Mouse (Mus musculus) limb, embryonic 10.5 days (tissue): ENCODE measurements around the gene Kremen2. TPM values are rescaled to one million over a fixed set of nuclear protein-coding genes. Genes with fewer than 3 reads are reported as not detected.

Experiments used
- DNase-seq: peaks from one replicate; pipeline ENCODE4 v3.0.0-alpha.2; 2017; ENCODE audit warnings: low spot score
- H3K27ac ChIP-seq: fragments of 300-500 bp; sonication (generic); 2 replicates; pipeline ENCODE4 v1.5.1; 2016; ENCODE audit warnings: mild to moderate bottlenecking
- H3K27me3 ChIP-seq: fragments of 300-500 bp; sonication (generic); 2 replicates; pipeline ENCODE4 v1.6.1; 2016; ENCODE audit warnings: low read depth, mild to moderate bottlenecking; ENCODE audit not compliant: poor library complexity, severe bottlenecking
- H3K36me3 ChIP-seq: fragments of 300-500 bp; sonication (generic); 2 replicates; pipeline ENCODE4 v1.6.1; 2016; ENCODE audit warnings: mild to moderate bottlenecking, moderate library complexity
- H3K4me1 ChIP-seq: fragments of 300-500 bp; sonication (generic); 2 replicates; pipeline ENCODE4 v1.6.1; 2016
- H3K4me3 ChIP-seq: fragments of 300-500 bp; sonication (generic); 2 replicates; pipeline ENCODE4 v1.5.1; 2016; ENCODE audit warnings: mild to moderate bottlenecking, moderate library complexity
- H3K9me3 ChIP-seq: fragments of 300-500 bp; sonication (generic); replicated peaks from 2 replicates; pipeline ENCODE4 v1.6.1; 2016; ENCODE audit warnings: mild to moderate bottlenecking
- WGBS: fragments of 180-500 bp; shearing (Covaris S2); methylation state at CpG from one replicate; pipeline ENCODE4 v1.1.7; 2016; 5-methylcytosine and 5-hydroxymethylcytosine counted together
- polyA plus RNA-seq: library from polyadenylated mRNA; unstranded; fragments of >200 nt; fragmentation: Nextera tagmentation; extraction: Ambion mirVana; gene quantifications from 2 replicates; pipeline ENCODE4 v1.2.1, GENCODE M21; 2016

The Kremen2 gene
- polyA plus RNA-seq, 1 experiment from 2014 or later = 19.5 TPM

DNA sequence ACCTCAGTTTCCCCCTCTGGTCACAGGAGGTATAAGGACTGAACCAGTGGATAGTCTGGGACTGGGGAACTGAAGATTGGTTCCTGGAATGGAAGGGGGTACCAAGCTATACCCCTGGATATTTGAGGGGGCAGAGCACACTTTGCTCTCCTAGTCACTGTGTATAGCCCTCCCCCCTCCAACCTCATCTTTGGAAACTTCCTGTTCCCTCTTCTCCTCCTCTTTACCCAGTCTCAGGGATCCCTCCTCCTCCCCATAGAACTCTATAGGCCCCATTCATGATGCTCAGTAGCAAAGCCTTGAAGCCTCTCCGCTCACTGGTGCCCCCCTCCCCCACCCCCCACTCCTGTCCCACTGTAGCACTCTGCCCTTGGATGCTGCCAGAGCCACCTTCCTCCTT is 26.2 kb downstream of the Kremen2 start:
- Histone ChIP-seq H3K9me3 (no peaks in the 10 kb centered on the region), H3K27ac (no peak overlapping the region)

DNA sequence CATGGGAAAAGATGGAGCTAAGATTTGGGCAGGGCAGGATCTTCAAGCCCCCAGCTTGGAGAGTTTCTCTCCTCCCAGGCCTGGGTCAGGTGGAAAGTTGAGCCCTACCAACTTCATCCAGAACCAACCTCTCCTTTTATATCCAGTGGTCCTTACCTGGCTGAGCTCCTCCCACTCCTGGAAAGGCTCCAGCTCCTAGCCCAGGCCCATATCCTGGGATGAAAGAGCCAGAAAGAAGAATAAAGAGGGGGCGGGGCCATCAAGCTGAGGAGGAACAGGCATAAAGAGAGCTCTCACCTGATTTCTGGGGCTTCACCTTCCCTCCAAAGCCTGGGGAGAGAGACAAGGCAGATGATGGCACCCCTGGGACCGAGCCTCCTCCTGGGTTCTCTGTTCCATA is 28.6 kb downstream of the Kremen2 start:
- H3K36me3 ChIP-seq = no peaks in the 10 kb centered on the region
- H3K9me3 ChIP-seq = no peaks in the 10 kb centered on the region
- no peak overlapping the region for H3K4me3 ChIP-seq
- no peak overlapping the region for H3K27ac ChIP-seq
- peaks cover 12% of the 10 kb centered on the region; the same call in 1 of the 2 replicates for H3K27me3 ChIP-seq
- no peaks in the 10 kb centered on the region for H3K4me1 ChIP-seq
- DNase-seq = no peak
- WGBS = 59% methylated on average over 2 of the region's 2 CpGs

More for the DNA sequence above, 26.2 kb downstream of the Kremen2 start:
- 22% methylated on average over 1 of the region's 1 CpGs for WGBS
- no peaks in the 10 kb centered on the region for H3K4me1 ChIP-seq
- H3K4me3 ChIP-seq = no peak overlapping the region
- no peaks in the 10 kb centered on the region for H3K36me3 ChIP-seq
- peaks cover 7% of the 10 kb centered on the region; the same call in 1 of the 2 replicates for H3K27me3 ChIP-seq
- DNase-seq = no peak

DNA sequence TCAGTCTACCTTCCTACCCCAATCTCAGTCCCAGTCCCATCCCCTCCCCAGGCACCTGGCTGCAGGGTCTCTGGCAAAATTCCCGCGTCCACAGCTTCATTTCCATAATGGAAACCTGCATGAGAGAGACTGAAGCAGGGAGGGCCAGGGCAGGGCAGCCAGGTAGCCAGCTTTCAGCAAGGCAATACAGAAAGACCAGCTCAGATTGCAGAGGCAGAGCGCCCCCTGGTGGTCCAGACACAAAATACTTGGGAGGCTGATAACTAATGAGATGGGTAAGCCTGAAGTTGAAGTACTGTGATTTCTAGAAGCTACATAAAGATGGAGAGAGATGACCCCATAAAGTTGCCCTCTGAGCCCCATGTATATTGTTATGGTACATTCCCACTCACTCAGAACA is 39.4 kb downstream of the Kremen2 start:
- 0% methylated on average over 3 of the region's 3 CpGs for WGBS
- Histone ChIP-seq H3K4me1 (peaks cover 10% of the 10 kb centered on the region), H3K4me3 (no peak overlapping the region), H3K36me3 (no peaks in the 10 kb centered on the region), H3K27me3 (peaks cover 24% of the 10 kb centered on the region), H3K27ac (no peak overlapping the region), H3K9me3 (no peaks in the 10 kb centered on the region)
- DNase-seq = peak; percentile 93

DNA sequence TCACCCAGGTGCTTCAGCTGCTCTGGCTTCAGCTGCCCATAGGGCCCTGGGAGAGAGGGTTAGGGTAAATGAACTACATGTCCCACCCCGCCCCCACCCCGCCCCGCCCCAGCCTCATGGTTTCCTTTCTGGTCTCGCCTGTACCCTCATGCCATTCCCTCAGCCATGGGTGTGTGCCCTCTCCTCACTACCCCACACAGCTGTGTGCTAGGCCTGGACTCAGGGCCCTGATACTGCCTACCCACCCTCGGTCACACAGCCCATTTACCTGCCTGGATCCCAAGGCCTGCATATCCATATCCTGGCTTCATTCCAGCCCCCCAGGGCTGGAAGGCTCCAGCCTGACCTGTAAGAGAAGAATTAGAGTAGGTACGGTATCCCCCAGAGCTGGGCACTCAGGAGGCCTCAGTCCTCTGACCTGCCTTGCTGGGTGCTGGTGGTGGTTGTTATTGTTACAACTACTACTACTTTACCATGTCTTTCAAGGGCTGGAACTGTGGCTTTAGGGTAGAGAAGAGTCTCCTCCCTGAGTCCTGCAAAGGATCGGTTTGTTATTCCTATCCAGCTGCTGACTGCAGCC is 40.0 kb downstream of the Kremen2 start:
- H3K27me3 ChIP-seq = peaks cover 30% of the 10 kb centered on the region
- no peak overlapping the region for H3K4me3 ChIP-seq
- 82% methylated on average over 7 of the region's 7 CpGs for WGBS
- H3K9me3 ChIP-seq = no peaks in the 10 kb centered on the region
- H3K27ac ChIP-seq = no peak overlapping the region
- peaks cover 10% of the 10 kb centered on the region for H3K4me1 ChIP-seq
- no peak for DNase-seq
- no peaks in the 10 kb centered on the region for H3K36me3 ChIP-seq

DNA sequence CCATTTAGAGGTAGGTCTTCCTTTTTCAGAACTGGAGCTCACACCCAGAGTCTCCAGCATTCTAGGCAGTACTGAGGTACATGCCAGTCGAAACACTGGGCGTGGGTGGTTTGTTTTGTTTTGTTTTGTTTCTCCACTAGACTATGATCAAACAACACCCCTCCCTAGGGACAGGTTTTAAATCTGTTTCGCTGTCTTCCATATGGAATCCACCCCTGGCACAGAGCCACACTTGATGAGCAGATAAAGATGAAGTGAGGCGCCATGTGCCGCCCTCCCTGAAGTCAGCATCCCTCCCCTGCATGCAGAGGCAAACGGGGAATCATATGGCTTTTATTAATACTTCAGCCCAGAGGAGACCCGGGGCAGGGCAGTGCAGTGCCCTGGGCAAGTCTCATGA is 40.9 kb downstream of the Kremen2 start:
- H3K9me3 ChIP-seq = no peaks in the 10 kb centered on the region
- no peak overlapping the region for H3K27ac ChIP-seq
- no peak overlapping the region for H3K4me3 ChIP-seq
- H3K4me1 ChIP-seq = peaks cover 11% of the 10 kb centered on the region
- peaks cover 32% of the 10 kb centered on the region for H3K27me3 ChIP-seq
- no peak for DNase-seq
- WGBS = 52% methylated on average over 7 of the region's 7 CpGs
- H3K36me3 ChIP-seq = no peaks in the 10 kb centered on the region

DNA sequence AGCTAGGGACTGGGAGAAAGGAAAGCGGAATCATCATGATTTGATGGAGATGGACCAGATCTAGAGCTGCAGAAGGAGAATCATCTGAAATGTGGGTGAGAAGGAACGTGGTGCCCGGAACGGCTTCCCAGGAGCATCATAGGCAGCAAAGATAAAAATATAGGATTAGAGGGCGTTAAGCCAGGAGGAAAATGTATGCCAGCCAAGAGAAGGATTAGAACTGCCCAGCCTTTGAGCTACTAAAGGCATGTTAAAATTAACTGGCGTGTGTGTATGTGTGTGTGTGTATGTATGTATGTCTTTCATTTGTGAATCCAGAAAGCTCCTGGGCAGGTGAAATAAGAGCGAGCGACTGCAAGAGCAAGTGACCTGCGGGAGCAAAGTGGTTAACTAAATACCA is 42.3 kb downstream of the Kremen2 start:
- H3K4me3 ChIP-seq = no peak overlapping the region
- 89% methylated on average over 9 of the region's 9 CpGs for WGBS
- peaks cover 44% of the 10 kb centered on the region for H3K27me3 ChIP-seq
- no peak for DNase-seq
- H3K4me1 ChIP-seq = peaks cover 19% of the 10 kb centered on the region
- no peaks in the 10 kb centered on the region for H3K9me3 ChIP-seq
- H3K36me3 ChIP-seq = no peaks in the 10 kb centered on the region
- no peak overlapping the region for H3K27ac ChIP-seq

DNA sequence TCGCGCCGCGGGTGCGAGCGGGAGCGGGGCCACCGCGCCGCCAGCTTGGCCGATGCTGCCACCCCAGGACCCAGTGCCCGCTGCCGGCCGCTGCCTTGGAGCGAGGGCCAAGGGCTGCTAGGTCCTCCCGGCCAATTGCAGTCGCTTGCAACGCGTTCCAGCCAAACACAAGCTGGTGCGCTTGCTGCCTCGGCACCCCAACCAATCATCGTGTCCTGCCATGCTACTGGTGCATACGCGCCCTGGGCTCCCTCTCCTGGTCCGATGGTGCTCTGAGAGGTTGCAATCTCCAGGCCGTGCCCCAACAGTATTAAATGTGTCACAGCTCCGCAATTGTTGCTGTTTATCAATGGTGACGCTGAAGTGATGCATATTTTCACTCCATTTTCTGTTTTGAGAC is 45.6 kb downstream of the Kremen2 start:
- Histone ChIP-seq H3K27ac (peak overlapping the region; percentile 73), H3K4me3 (peak overlapping the region; percentile 78), H3K27me3 (peaks cover 60% of the 10 kb centered on the region), H3K4me1 (peaks cover 41% of the 10 kb centered on the region), H3K36me3 (no peaks in the 10 kb centered on the region), H3K9me3 (no peaks in the 10 kb centered on the region)
- peak; percentile 83 for DNase-seq
- WGBS = under 1% methylated on average over 28 of the region's 28 CpGs

DNA sequence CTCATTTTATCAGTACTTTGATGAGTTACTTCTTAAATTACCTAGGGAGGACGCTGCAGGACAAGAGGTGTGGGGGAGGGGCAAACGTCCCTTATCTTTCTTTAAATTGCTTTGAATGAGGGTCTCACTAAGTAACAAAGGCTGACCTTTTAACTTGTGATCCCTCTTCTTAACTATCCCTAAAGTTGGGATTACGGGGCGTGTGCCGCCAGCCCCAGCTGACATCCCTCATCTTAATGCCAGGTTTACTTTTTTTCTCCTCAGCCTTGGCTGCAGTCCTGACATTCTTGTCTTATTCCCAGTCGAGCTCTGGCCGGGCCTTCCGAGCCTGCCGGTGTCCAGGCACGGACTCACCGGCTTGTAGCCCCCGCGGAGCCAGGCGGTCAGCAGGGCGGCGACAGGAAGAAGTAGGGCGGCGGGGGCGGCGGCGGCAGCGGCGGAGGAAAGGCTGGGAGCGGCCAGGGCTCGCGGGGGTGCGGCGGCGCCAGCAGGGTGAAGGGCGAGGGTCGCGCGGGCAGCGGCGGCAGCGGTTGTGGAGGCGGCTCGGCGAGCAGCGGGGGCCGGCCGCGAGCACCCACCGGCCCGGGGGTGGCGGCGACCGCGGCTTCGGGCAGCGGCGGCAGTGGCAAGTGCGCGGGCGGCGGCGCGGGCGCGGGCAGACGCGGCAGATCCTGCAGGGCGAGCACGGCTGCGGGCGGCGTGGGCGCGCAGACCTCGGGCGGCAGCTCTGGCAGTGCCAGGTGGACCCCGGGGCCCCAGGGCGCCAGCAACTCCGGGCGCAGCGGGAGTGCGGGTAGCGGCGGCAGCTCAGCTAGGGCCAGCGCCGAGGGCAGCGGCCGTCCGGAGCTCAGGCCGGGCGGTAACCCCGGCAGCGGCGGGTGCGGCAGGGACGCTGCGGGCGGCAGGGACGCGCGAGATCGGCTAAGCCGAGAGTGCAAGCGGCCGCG is 46.2 kb downstream of the Kremen2 start:
- peaks cover 44% of the 10 kb centered on the region for H3K4me1 ChIP-seq
- peak overlapping the region; percentile 78 for H3K4me3 ChIP-seq
- H3K36me3 ChIP-seq = no peaks in the 10 kb centered on the region
- peak overlapping the region; percentile 73 for H3K27ac ChIP-seq
- WGBS = 3% methylated on average over 99 of the region's 101 CpGs
- peaks cover 60% of the 10 kb centered on the region for H3K27me3 ChIP-seq
- H3K9me3 ChIP-seq = no peaks in the 10 kb centered on the region
- DNase-seq = no peak

DNA sequence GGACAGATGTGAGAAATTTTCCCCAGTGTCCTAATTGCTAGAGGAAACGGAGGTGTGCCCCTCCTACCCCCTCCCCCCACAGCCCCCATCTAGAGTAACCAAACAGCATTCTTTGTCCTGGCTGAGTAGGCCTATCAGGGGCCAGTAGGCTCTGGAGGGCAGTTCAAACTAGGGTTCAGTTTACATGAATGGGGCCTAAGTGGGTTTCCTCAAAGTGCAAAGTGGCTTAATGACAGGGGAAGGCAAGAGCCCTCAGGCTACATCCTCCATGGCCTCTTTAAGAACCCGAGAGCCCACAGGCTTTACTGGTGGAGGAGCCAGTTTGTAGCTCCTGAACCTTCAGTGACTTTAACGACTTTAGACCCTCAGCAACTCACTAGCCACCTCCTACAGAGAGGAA is 49.8 kb downstream of the Kremen2 start:
- WGBS = 1% methylated on average over 3 of the region's 3 CpGs
- Histone ChIP-seq H3K4me3 (no peak overlapping the region), H3K27me3 (peaks cover 41% of the 10 kb centered on the region), H3K9me3 (no peaks in the 10 kb centered on the region), H3K36me3 (no peaks in the 10 kb centered on the region), H3K27ac (peak overlapping the region; percentile 66), H3K4me1 (peaks cover 48% of the 10 kb centered on the region)
- DNase-seq = peak; percentile 62

DNA sequence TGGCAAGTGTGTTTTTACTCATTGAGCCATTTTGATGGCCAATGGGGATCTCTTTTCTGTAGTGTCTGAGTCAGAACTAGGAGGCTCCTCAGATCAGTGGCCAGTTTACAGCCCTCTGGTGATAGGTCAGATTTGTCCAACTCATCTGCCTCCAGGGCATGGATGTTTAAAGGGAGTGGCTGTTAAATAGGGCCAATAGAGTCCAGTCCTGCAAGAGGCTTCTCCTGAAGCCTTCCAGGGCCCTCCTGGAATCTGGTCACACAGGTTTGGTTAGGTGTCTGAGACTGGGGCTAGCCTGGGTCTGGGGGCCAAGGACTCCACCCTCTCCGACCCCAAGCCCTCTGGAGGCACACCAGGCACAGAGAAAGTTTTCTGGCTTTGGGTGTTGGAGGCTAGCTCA is 51.1 kb downstream of the Kremen2 start:
- 64% methylated on average over 1 of the region's 1 CpGs for WGBS
- Histone ChIP-seq H3K36me3 (no peaks in the 10 kb centered on the region), H3K27ac (peak overlapping the region; percentile 66), H3K4me1 (peaks cover 42% of the 10 kb centered on the region), H3K9me3 (no peaks in the 10 kb centered on the region), H3K4me3 (no peak overlapping the region), H3K27me3 (peaks cover 28% of the 10 kb centered on the region)
- no peak for DNase-seq

Other genes with a start within 250 kb of the Kremen2 start
- gene Zfp213, start 181.6 kb downstream of the Kremen2 start, polyA plus RNA-seq = 31.3 and 31.9 TPM in 2 replicates
- 22.0 and 25.4 TPM in 2 replicates for gene Zfp13, start 146.3 kb downstream of the Kremen2 start, polyA plus RNA-seq
- 0.35 and 0.38 TPM in 2 replicates for gene Zscan10, start 145.0 kb downstream of the Kremen2 start, polyA plus RNA-seq
- gene Mmp25, start 100.6 kb downstream of the Kremen2 start, polyA plus RNA-seq = 0.84 and 1.1 TPM in 2 replicates
- gene Bicdl2, start 85.3 kb downstream of the Kremen2 start, polyA plus RNA-seq = 1.4 and 2.0 TPM in 2 replicates
- 29.0 and 30.5 TPM in 2 replicates for gene Hcfc1r1, start 72.2 kb downstream of the Kremen2 start, polyA plus RNA-seq
- 70.4 and 71.1 TPM in 2 replicates for gene Thoc6, start 72.0 kb downstream of the Kremen2 start, polyA plus RNA-seq
- gene Tnfrsf12a, start 68.4 kb downstream of the Kremen2 start, polyA plus RNA-seq = 5.2 and 5.6 TPM in 2 replicates
- 32.7 and 42.1 TPM in 2 replicates for gene Cldn6, start 66.6 kb downstream of the Kremen2 start, polyA plus RNA-seq
- gene Cldn9, start 61.8 kb downstream of the Kremen2 start, polyA plus RNA-seq = 1.9 and 4.6 TPM in 2 replicates
- gene 1520401A03Rik, start 23.1 kb downstream of the Kremen2 start, polyA plus RNA-seq = 0.13 and 0.36 TPM in 2 replicates
- gene Pkmyt1, start 19.5 kb downstream of the Kremen2 start, polyA plus RNA-seq = 66.8 and 67.6 TPM in 2 replicates
- gene Paqr4, start 5.0 kb downstream of the Kremen2 start, polyA plus RNA-seq = 5.9 and 9.0 TPM in 2 replicates
- 177 and 183 TPM in 2 replicates for gene Flywch1, start 25.8 kb upstream of the Kremen2 start, polyA plus RNA-seq
- gene Flywch2, start 40.2 kb upstream of the Kremen2 start, polyA plus RNA-seq = 37.5 and 54.1 TPM in 2 replicates
- 562 and 563 TPM in 2 replicates for gene Srrm2, start 44.7 kb upstream of the Kremen2 start, polyA plus RNA-seq
- gene Elob, start 83.3 kb upstream of the Kremen2 start, polyA plus RNA-seq = 1,047 and 1,081 TPM in 2 replicates
- not detected in 2 replicates for gene Prss33, start 90.2 kb upstream of the Kremen2 start, polyA plus RNA-seq
- not detected in 2 replicates for gene Prss32, start 98.0 kb upstream of the Kremen2 start, polyA plus RNA-seq
- gene Prss41, start 98.3 kb upstream of the Kremen2 start, polyA plus RNA-seq = 3.3 and 3.9 TPM in 2 replicates
- not detected in 2 replicates for gene Prss21, start 122.2 kb upstream of the Kremen2 start, polyA plus RNA-seq
- gene Dcpp1, start 135.0 kb upstream of the Kremen2 start, polyA plus RNA-seq = not detected in 2 replicates
- gene Dcpp2, start 135.0 kb upstream of the Kremen2 start, polyA plus RNA-seq = not detected in 2 replicates
- gene Dcpp3, start 171.6 kb upstream of the Kremen2 start, polyA plus RNA-seq = not detected in 2 replicates
- not detected in 2 replicates for gene Sbp, start 195.8 kb upstream of the Kremen2 start, polyA plus RNA-seq
- gene Sbpl, start 209.4 kb upstream of the Kremen2 start, polyA plus RNA-seq = not detected in 2 replicates
- not detected in 2 replicates for gene Prss30, start 234.7 kb upstream of the Kremen2 start, polyA plus RNA-seq